Mouse (Mus musculus) thymus, adult 2 months (tissue): Measurements from ENCODE around the gene Dab1. TPM values are rescaled to one million over a fixed set of nuclear protein-coding genes. Genes with fewer than 3 reads are reported as not detected.

Experiments used
- DNase-seq: peaks from one replicate; pipeline ENCODE4 v3.0.0; 2021
- H3K27ac ChIP-seq: fragments of 200-500 bp; 2 replicates; pipeline ENCODE4 v1.5.1; 2012; ENCODE audit warnings: low read length, control low read depth; ENCODE audit not compliant: control insufficient read depth, insufficient read depth
- H3K27me3 ChIP-seq: fragments of 200-500 bp; 2 replicates; pipeline ENCODE4 v1.6.1; 2012; ENCODE audit warnings: mild to moderate bottlenecking, low read length, moderate library complexity, mixed read lengths; ENCODE audit not compliant: control insufficient read depth, insufficient read depth
- H3K36me3 ChIP-seq: fragments of 200-500 bp; 2 replicates; pipeline ENCODE4 v1.6.1; 2012; ENCODE audit warnings: mild to moderate bottlenecking, low read length, moderate library complexity; ENCODE audit not compliant: control insufficient read depth, insufficient read depth
- H3K4me1 ChIP-seq: fragments of 200-500 bp; replicated peaks from 2 replicates; pipeline ENCODE4 v1.6.1; 2012; ENCODE audit warnings: low read length; ENCODE audit not compliant: control insufficient read depth, insufficient read depth
- H3K4me3 ChIP-seq: fragments of 200-500 bp; 2 replicates; pipeline ENCODE4 v1.5.1; 2012; ENCODE audit warnings: mild to moderate bottlenecking, low read length, control low read depth, moderate library complexity; ENCODE audit not compliant: control insufficient read depth, insufficient read depth
- CTCF ChIP-seq: fragments of 200-500 bp; IDR thresholded peaks from 2 replicates; pipeline ENCODE4 v1.5.1; 2012; ENCODE audit warnings: mild to moderate bottlenecking, control low read depth, low read length, moderate library complexity, borderline replicate concordance; ENCODE audit not compliant: control insufficient read depth, poor library complexity, insufficient read depth; ENCODE audit errors: extremely low read depth
- POLR2A ChIP-seq: fragments of 200-500 bp; IDR thresholded peaks from 2 replicates; pipeline ENCODE4 v1.6.1; 2012; ENCODE audit warnings: mild to moderate bottlenecking, low read length, control low read depth, moderate library complexity; ENCODE audit not compliant: control insufficient read depth, poor library complexity, insufficient read depth; ENCODE audit errors: extremely low read depth
- WGBS: fragments of 180-500 bp; shearing (Covaris S2); methylation state at CpG from one replicate; pipeline ENCODE4 v1.1.7; 2018; 5-methylcytosine and 5-hydroxymethylcytosine counted together
- polyA plus RNA-seq: library from polyadenylated mRNA; depleted of rRNA; stranded (reverse); fragments of >200 nt; gene quantifications from 2 replicates; pipeline ENCODE4 v1.2.3, GENCODE M21; 2012

Gene Dab1
- polyA plus RNA-seq, 1 experiment, result 0.28 TPM

GRCm38 (mm10) chr4:103783561-103784247, 164.5 kb downstream of the Dab1 start:
- Histone ChIP-seq H3K27ac (no peak overlapping the region), H3K4me3 (no peak overlapping the region), H3K27me3 (no peaks in the 10 kb centered on the region), H3K36me3 (no peaks in the 10 kb centered on the region), H3K4me1 (no peaks in the 10 kb centered on the region)
- 95% methylated on average over 7 of the region's 7 CpGs for WGBS
- DNase-seq, result no peak
- TF ChIP-seq CTCF, result no peak
- no peak for TF ChIP-seq POLR2A

GRCm38 (mm10) chr4:103793589-103794312, 174.6 kb downstream of the Dab1 start:
- 65% methylated on average over 8 of the region's 8 CpGs for WGBS
- H3K27me3 ChIP-seq, result no peaks in the 10 kb centered on the region
- no peaks in the 10 kb centered on the region for H3K36me3 ChIP-seq
- no peak for TF ChIP-seq POLR2A
- TF ChIP-seq CTCF, result no peak
- no peak for DNase-seq
- no peaks in the 10 kb centered on the region for H3K4me1 ChIP-seq
- no peak overlapping the region for H3K4me3 ChIP-seq
- H3K27ac ChIP-seq, result no peak overlapping the region

GRCm38 (mm10) chr4:103796416-103796815, 177.3 kb downstream of the Dab1 start:
- H3K27me3 ChIP-seq, result no peaks in the 10 kb centered on the region
- TF ChIP-seq POLR2A (no peak), CTCF (no peak)
- WGBS, result 81% methylated on average over 6 of the region's 6 CpGs
- no peak for DNase-seq
- H3K27ac ChIP-seq, result no peak overlapping the region
- H3K4me1 ChIP-seq, result no peaks in the 10 kb centered on the region
- no peaks in the 10 kb centered on the region for H3K36me3 ChIP-seq
- no peak overlapping the region for H3K4me3 ChIP-seq

GRCm38 (mm10) chr4:103802439-103802838, 183.3 kb downstream of the Dab1 start:
- Histone ChIP-seq H3K4me3 (no peak overlapping the region), H3K27me3 (no peaks in the 10 kb centered on the region), H3K27ac (no peak overlapping the region), H3K4me1 (no peaks in the 10 kb centered on the region), H3K36me3 (no peaks in the 10 kb centered on the region)
- DNase-seq, result no peak
- TF ChIP-seq POLR2A (no peak), CTCF (no peak)
- 91% methylated on average over 4 of the region's 4 CpGs for WGBS

- TF ChIP-seq CTCF (no peak), POLR2A (no peak)
- WGBS, result 67% methylated on average over 1 of the region's 1 CpGs
- Histone ChIP-seq H3K4me1 (no peaks in the 10 kb centered on the region), H3K36me3 (no peaks in the 10 kb centered on the region), H3K27ac (no peak overlapping the region), H3K4me3 (no peak overlapping the region), H3K27me3 (no peaks in the 10 kb centered on the region)
- DNase-seq, result no peak
Measured at GRCm38 (mm10) chr4:103804461-103804860, 185.3 kb downstream of the Dab1 start.

- no peaks in the 10 kb centered on the region for H3K4me1 ChIP-seq
- WGBS, result 92% methylated on average over 4 of the region's 4 CpGs
- TF ChIP-seq POLR2A (no peak), CTCF (no peak)
Measured at GRCm38 (mm10) chr4:103822669-103823068, 203.5 kb downstream of the Dab1 start.

GRCm38 (mm10) chr4:103838377-103838776, 219.2 kb downstream of the Dab1 start:
- TF ChIP-seq CTCF, result no peak
- no peak for TF ChIP-seq POLR2A
- H3K4me3 ChIP-seq, result no peak overlapping the region
- no peak overlapping the region for H3K27ac ChIP-seq
- no peaks in the 10 kb centered on the region for H3K36me3 ChIP-seq
- DNase-seq, result no peak
- H3K27me3 ChIP-seq, result no peaks in the 10 kb centered on the region
- 78% methylated on average over 5 of the region's 5 CpGs for WGBS
- no peaks in the 10 kb centered on the region for H3K4me1 ChIP-seq

More at GRCm38 (mm10) chr4:103822669-103823068, 203.5 kb downstream of the Dab1 start:
- no peaks in the 10 kb centered on the region for H3K27me3 ChIP-seq
- H3K36me3 ChIP-seq, result no peaks in the 10 kb centered on the region
- no peak overlapping the region for H3K4me3 ChIP-seq
- H3K27ac ChIP-seq, result no peak overlapping the region
- no peak for DNase-seq
